Mouse (Mus musculus) CH12.LX (cell line): ENCODE data around the gene Syt15. TPM values are rescaled to one million over a fixed set of nuclear protein-coding genes. Genes with fewer than 3 reads are reported as not detected.
A peak's percentile ranks its signal among the peaks of the same experiment; 100 is the strongest.

Source experiments
- DNase-seq: peaks from one replicate; pipeline ENCODE4 v3.0.0-alpha.2; 2013; ENCODE audit errors: extremely low read depth
- H3K27ac ChIP-seq: 2 replicates; pipeline ENCODE4 v1.5.1; 2012; ENCODE audit warnings: low read depth, mild to moderate bottlenecking, control low read depth, moderate library complexity; ENCODE audit not compliant: insufficient read depth
- H3K27me3 ChIP-seq: replicated peaks from 2 replicates; pipeline ENCODE3; 2012; ENCODE audit warnings: inconsistent platforms
- H3K36me3 ChIP-seq, 2 experiments: replicated peaks in 1 of 2; 2 replicates each; pipeline versions ENCODE3 to v1.6.1; 2012; ENCODE audit warnings: inconsistent platforms in 1 of 2, low read length in 1 of 2, mild to moderate bottlenecking in 1 of 2, mixed read lengths in 1 of 2, moderate library complexity in 1 of 2; ENCODE audit not compliant: control insufficient read depth in 1 of 2, insufficient read depth in 1 of 2
- H3K4me1 ChIP-seq, 2 experiments: 2 replicates each; pipeline ENCODE4 v1.6.1; 2012; ENCODE audit warnings: inconsistent platforms in 1 of 2, moderate library complexity in 1 of 2; ENCODE audit not compliant: insufficient read depth in 2 of 2, control insufficient read depth in 1 of 2
- H3K4me2 ChIP-seq: 2 replicates; pipeline ENCODE4 v1.6.1; 2012; ENCODE audit warnings: low read depth, mild to moderate bottlenecking, control low read depth; ENCODE audit not compliant: poor library complexity, insufficient read depth, severe bottlenecking
- H3K4me3 ChIP-seq, 3 experiments: fragments of 150-350 bp in 1 of 3; sonication (generic) in 1 of 3; replicated peaks in 1 of 3; 2 replicates each; pipeline versions ENCODE3 to v1.5.1; 2011 to 2012; ENCODE audit warnings: low read depth in 2 of 3, low read length in 2 of 3, mild to moderate bottlenecking in 2 of 3, moderate library complexity in 2 of 3, control low read depth in 1 of 3, improper control_type of control experiment in 1 of 3, inconsistent platforms in 1 of 3, mixed read lengths in 1 of 3; ENCODE audit not compliant: poor library complexity in 1 of 3
- H3K79me2 ChIP-seq: replicated peaks from 2 replicates; pipeline ENCODE4 v1.6.1; 2012; ENCODE audit warnings: mild to moderate bottlenecking, moderate library complexity; ENCODE audit not compliant: control insufficient read depth, poor library complexity, insufficient read depth, severe bottlenecking; ENCODE audit errors: extremely low read depth
- H3K9ac ChIP-seq: 2 replicates; pipeline ENCODE4 v1.6.1; 2012; ENCODE audit warnings: low read depth, mild to moderate bottlenecking, control low read depth, moderate library complexity; ENCODE audit not compliant: insufficient read depth
- H3K9me3 ChIP-seq: replicated peaks from 2 replicates; pipeline ENCODE3; 2012; ENCODE audit warnings: low read length, inconsistent platforms, mixed read lengths
- BHLHE40 ChIP-seq: IDR thresholded peaks from 2 replicates; pipeline ENCODE4 v1.6.1; 2011; ENCODE audit warnings: mild to moderate bottlenecking, low read depth, low read length, improper control_type of control experiment
- CHD1 ChIP-seq: IDR thresholded peaks from 2 replicates; pipeline ENCODE4 v1.6.1; 2012; ENCODE audit warnings: low read depth, low read length, improper control_type of control experiment, inconsistent platforms
- CTCF ChIP-seq, 2 experiments: IDR thresholded peaks in 1 of 2; conservative IDR thresholded peaks in 1 of 2; 2 replicates each; pipeline ENCODE4 v1.5.1; 2011 to 2012; ENCODE audit warnings: low read depth in 2 of 2, low read length in 2 of 2, improper control_type of control experiment in 1 of 2, inconsistent platforms in 1 of 2, mild to moderate bottlenecking in 1 of 2, moderate library complexity in 1 of 2
- E2F4 ChIP-seq: IDR thresholded peaks from 2 replicates; pipeline ENCODE4 v1.6.1; 2011; ENCODE audit warnings: low read depth, low read length, improper control_type of control experiment; ENCODE audit not compliant: insufficient replicate concordance
- ELF1 ChIP-seq: IDR thresholded peaks from 2 replicates; pipeline ENCODE4 v1.6.1; 2014; ENCODE audit warnings: low read depth, mild to moderate bottlenecking, inconsistent platforms, low read length, improper control_type of control experiment
- EP300 ChIP-seq: IDR thresholded peaks from 2 replicates; pipeline ENCODE4 v1.6.1; 2011; ENCODE audit warnings: low read length, improper control_type of control experiment
- ETS1 ChIP-seq: conservative IDR thresholded peaks from 2 replicates; pipeline ENCODE4 v1.6.1; 2012; ENCODE audit warnings: low read depth, mild to moderate bottlenecking, inconsistent platforms, low read length, improper control_type of control experiment, moderate library complexity
- HCFC1 ChIP-seq: IDR thresholded peaks from 2 replicates; pipeline ENCODE4 v1.6.1; 2012; ENCODE audit warnings: low read depth, mild to moderate bottlenecking, inconsistent platforms, low read length, improper control_type of control experiment
- IRF4 ChIP-seq: IDR thresholded peaks from 2 replicates; pipeline ENCODE4 v1.6.1; 2014; ENCODE audit warnings: low read depth, mild to moderate bottlenecking, inconsistent platforms, low read length, improper control_type of control experiment
- JUN ChIP-seq: IDR thresholded peaks from 2 replicates; pipeline ENCODE4 v1.6.1; 2011; ENCODE audit warnings: low read depth, mild to moderate bottlenecking, low read length, improper control_type of control experiment, moderate library complexity; ENCODE audit not compliant: insufficient read depth
- JUND ChIP-seq: conservative IDR thresholded peaks from 2 replicates; pipeline ENCODE4 v1.6.1; 2011; ENCODE audit warnings: low read depth, low read length, improper control_type of control experiment
- MAFK ChIP-seq: IDR thresholded peaks from 2 replicates; pipeline ENCODE4 v1.6.1; 2011; ENCODE audit warnings: low read length, improper control_type of control experiment; ENCODE audit not compliant: insufficient replicate concordance
- MAX ChIP-seq: IDR thresholded peaks from 2 replicates; pipeline ENCODE4 v1.6.1; 2011; ENCODE audit warnings: low read length, improper control_type of control experiment
- MAZ ChIP-seq: IDR thresholded peaks from 2 replicates; pipeline ENCODE4 v1.6.1; 2012; ENCODE audit warnings: low read depth, mild to moderate bottlenecking, inconsistent platforms, low read length, improper control_type of control experiment, moderate library complexity
- MEF2A ChIP-seq: IDR thresholded peaks from 2 replicates; pipeline ENCODE4 v1.6.1; 2014; ENCODE audit warnings: low read depth, mild to moderate bottlenecking, inconsistent platforms, low read length, improper control_type of control experiment, borderline replicate concordance
- MXI1 ChIP-seq: IDR thresholded peaks from 2 replicates; pipeline ENCODE4 v1.6.1; 2011; ENCODE audit warnings: mild to moderate bottlenecking, low read depth, low read length, improper control_type of control experiment
- MYC ChIP-seq: IDR thresholded peaks from 2 replicates; pipeline ENCODE4 v1.6.1; 2011; ENCODE audit warnings: low read depth, mild to moderate bottlenecking, improper control_type of control experiment, low read length
- NELFE ChIP-seq: IDR thresholded peaks from 2 replicates; pipeline ENCODE4 v1.6.1; 2011; ENCODE audit warnings: low read depth, low read length, improper control_type of control experiment
- PAX5 ChIP-seq: IDR thresholded peaks from 2 replicates; pipeline ENCODE4 v1.6.1; 2012; ENCODE audit warnings: low read length, inconsistent platforms, mixed read lengths
- POLR2AphosphoS2 ChIP-seq: IDR thresholded peaks from 2 replicates; pipeline ENCODE4 v1.6.1; 2011; ENCODE audit warnings: low read depth, low read length, improper control_type of control experiment
- RAD21 ChIP-seq: IDR thresholded peaks from 2 replicates; pipeline ENCODE4 v1.6.1; 2011; ENCODE audit warnings: low read depth, mild to moderate bottlenecking, low read length, improper control_type of control experiment, moderate library complexity
- SMC3 ChIP-seq: IDR thresholded peaks from 2 replicates; pipeline ENCODE4 v1.6.1; 2011; ENCODE audit warnings: low read depth, low read length, improper control_type of control experiment
- TBP ChIP-seq: conservative IDR thresholded peaks from 2 replicates; pipeline ENCODE4 v1.6.1; 2011; ENCODE audit warnings: low read depth, low read length, improper control_type of control experiment
- TCF12 ChIP-seq: IDR thresholded peaks from 2 replicates; pipeline ENCODE4 v1.6.1; 2014; ENCODE audit warnings: low read depth, mild to moderate bottlenecking, inconsistent platforms, low read length, improper control_type of control experiment
- USF2 ChIP-seq: conservative IDR thresholded peaks from 2 replicates; pipeline ENCODE4 v1.6.1; 2011; ENCODE audit warnings: low read depth, low read length, improper control_type of control experiment
- ZC3H11A ChIP-seq: IDR thresholded peaks from 2 replicates; pipeline ENCODE4 v1.6.1; 2012; ENCODE audit warnings: low read depth, mild to moderate bottlenecking, inconsistent platforms, low read length, improper control_type of control experiment
- ZNF384 ChIP-seq: IDR thresholded peaks from 2 replicates; pipeline ENCODE4 v1.6.1; 2012; ENCODE audit warnings: low read depth, low read length, improper control_type of control experiment, inconsistent platforms
- dilution Hi-C: fragments of 300-500 bp; cut with MboI; formaldehyde crosslinking; loops from 2 replicates; pipeline ENCODE4 v1.14.3; 2020; ENCODE audit warnings: low sequenced_read_pairs; ENCODE audit not compliant: extremely low pct_unique_long_range_greater_than_20kb, extremely low pct_ligation_motif_present
- in situ Hi-C: fragments of 300-500 bp; cut with MboI; formaldehyde crosslinking; loops from 3 replicates; pipeline ENCODE4 v1.14.3; 2019; ENCODE audit warnings: low sequenced_read_pairs, low pct_ligation_motif_present, low pct_unique_long_range_greater_than_20kb, mixed read lengths
- polyA plus RNA-seq: library from polyadenylated mRNA; unstranded; fragments of >175 nt; gene quantifications from 2 replicates; pipeline ENCODE4 v1.2.1, GENCODE M21; 2012; ENCODE audit warnings: low read depth; ENCODE audit not compliant: insufficient read length
- total RNA-seq, 2 experiments: library from RNA; depleted of rRNA; stranded (reverse); fragments of 300-350 nt in 1 of 2; fragments of >200 nt in 1 of 2; gene quantifications; 2 replicates each; pipeline ENCODE4 v1.2.3; 2012 to 2014

Gene Syt15
- total and polyA plus RNA-seq, 3 experiments = 0.10 TPM; not detected in 2

DNA sequence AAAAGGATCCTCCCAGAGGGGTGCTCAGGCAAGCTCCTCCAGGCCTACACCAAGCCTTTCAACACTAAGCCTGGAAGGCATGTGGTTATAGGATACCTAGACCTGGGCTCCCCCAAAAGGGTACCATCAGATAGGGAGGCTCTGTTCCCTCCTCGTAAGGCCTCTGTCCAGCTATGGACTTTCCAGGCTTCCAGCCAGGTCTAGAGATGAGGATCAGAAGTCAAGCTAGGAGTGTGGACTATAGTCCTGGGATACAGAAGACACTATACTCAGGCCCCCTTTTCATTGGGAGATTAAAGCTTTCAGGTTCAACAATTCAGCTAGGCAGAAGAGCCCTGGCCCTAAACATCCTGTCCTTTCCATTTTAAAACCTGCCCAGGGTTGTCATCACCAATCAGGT is 36.3 kb upstream of the Syt15 start:
- no peak for TF ChIP-seq BHLHE40
- Histone ChIP-seq H3K9me3 (peaks cover 7% of the 10 kb centered on the region), H3K4me3 (no peak overlapping the region), H3K9ac (no peak overlapping the region), H3K27ac (no peak overlapping the region), H3K36me3 (no peaks in the 10 kb centered on the region), H3K27me3 (no peaks in the 10 kb centered on the region), H3K4me1 (0 out of 4 replicates have a peak, but pooled peaks cover 0 to under 1% of the 10 kb centered on the region in 2 experiments), H3K4me2 (no peak overlapping the region), H3K79me2 (no peaks in the 10 kb centered on the region)
- DNase-seq = no peak
- in situ Hi-C loops = no loop called here
- dilution Hi-C loops = no loop called here

DNA sequence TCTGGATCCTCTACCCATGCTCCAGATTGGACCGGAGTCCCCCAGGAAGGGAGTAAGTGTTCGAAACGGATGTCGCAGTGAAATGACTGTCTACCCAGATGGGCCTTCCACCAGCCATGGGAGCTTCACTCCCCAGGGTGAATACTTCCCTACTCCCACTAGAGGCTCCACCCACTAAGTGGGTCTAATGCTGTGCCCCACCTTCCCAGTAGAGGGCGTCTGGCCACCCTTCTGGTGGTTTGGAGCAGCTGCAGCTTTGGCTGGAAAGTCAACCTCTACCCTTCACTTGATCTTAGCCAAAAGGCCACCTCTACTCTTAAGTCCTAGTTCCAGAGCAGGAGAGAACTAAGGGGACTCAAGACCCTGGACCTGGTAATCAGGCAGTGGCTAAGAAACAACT is 30.8 kb upstream of the Syt15 start:
- peak; percentile 78 for DNase-seq

DNA sequence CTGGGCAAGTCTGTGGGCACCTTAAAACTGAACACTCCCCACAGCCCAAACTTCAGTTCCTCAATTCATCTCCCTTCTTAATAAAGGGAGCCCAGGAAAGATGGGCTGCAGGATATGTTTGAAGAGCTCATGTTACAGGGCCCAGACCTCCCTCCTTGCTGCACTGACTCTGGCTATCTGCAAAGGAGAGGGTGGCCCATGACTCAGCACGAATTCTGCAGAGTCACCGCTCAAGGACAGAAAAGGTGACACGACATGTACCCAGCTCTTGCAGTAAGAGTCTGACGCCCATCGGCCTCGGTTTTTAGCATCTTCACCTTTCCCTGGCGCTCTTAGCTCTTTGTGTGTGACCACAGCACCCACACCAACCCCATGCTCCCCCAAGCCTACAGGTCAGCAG is 29.0 kb upstream of the Syt15 start:
- no peak overlapping the region for H3K27ac ChIP-seq
- no peak overlapping the region for H3K9ac ChIP-seq
- no peaks in the 10 kb centered on the region for H3K9me3 ChIP-seq
- dilution Hi-C loops (no loop called here), in situ Hi-C loops (no loop called here)
- H3K4me2 ChIP-seq = no peak overlapping the region
- H3K27me3 ChIP-seq = no peaks in the 10 kb centered on the region
- TF ChIP-seq MAFK (peak; percentile 93), TBP (no peak), JUN (no peak), TCF12 (no peak), MXI1 (no peak)
- no peaks in the 10 kb centered on the region for H3K36me3 ChIP-seq
- H3K4me1 ChIP-seq = peaks cover 22 to 68% of the 10 kb centered on the region in 2 experiments
- DNase-seq = peak; percentile 51
- no peak overlapping the region for H3K4me3 ChIP-seq
- no peaks in the 10 kb centered on the region for H3K79me2 ChIP-seq

More for the DNA sequence above, 30.8 kb upstream of the Syt15 start:
- Histone ChIP-seq H3K4me2 (no peak overlapping the region), H3K27me3 (no peaks in the 10 kb centered on the region), H3K79me2 (no peaks in the 10 kb centered on the region), H3K36me3 (no peaks in the 10 kb centered on the region), H3K4me1 (peaks cover 12 to 51% of the 10 kb centered on the region in 2 experiments), H3K27ac (no peak overlapping the region), H3K9me3 (no peaks in the 10 kb centered on the region), H3K4me3 (no peak overlapping the region), H3K9ac (no peak overlapping the region)
- peak; percentile 42; the same call in 1 of the 2 replicates for TF ChIP-seq ELF1
- TF ChIP-seq MAZ = 0 out of 2 replicates have a peak, but pooled peaks have one; percentile 42
- TF ChIP-seq ZC3H11A = peak; percentile 35
- no peak for TF ChIP-seq PAX5
- no peak for TF ChIP-seq E2F4
- no peak for TF ChIP-seq ZNF384
- TF ChIP-seq MEF2A = peak; percentile 35; the same call in 1 of the 2 replicates
- no peak for TF ChIP-seq MXI1
- TF ChIP-seq CHD1 = no peak
- TF ChIP-seq TCF12 = 0 out of 2 replicates have a peak, but pooled peaks have one; percentile 39
- no peak for TF ChIP-seq MAX
- 0 out of 2 replicates have a peak, but pooled peaks have one; percentile 15 for TF ChIP-seq JUND
- TF ChIP-seq IRF4 = peak; percentile 49; the same call in 1 of the 2 replicates
- TF ChIP-seq SMC3 = peak; percentile 89
- TF ChIP-seq NELFE = no peak
- no peak for TF ChIP-seq BHLHE40
- no peak for TF ChIP-seq HCFC1
- TF ChIP-seq POLR2AphosphoS2 = no peak
- no peak for TF ChIP-seq USF2
- TF ChIP-seq CTCF (conservative IDR thresholded peaks at IDR 0.05 in 1 of 2, IDR thresholded peaks at IDR 0.05 in 1 of 2; ENCODE audit: low read depth in 2 of 2, low read length in 2 of 2) = peak; percentile 74 to 96
- TF ChIP-seq JUN = no peak
- no peak for TF ChIP-seq TBP
- no peak for TF ChIP-seq ETS1
- TF ChIP-seq EP300 = no peak
- no peak for TF ChIP-seq MYC
- peak; percentile 72 for TF ChIP-seq RAD21
- dilution Hi-C loops (no loop called here), in situ Hi-C loops (no loop called here)
